Mouse (Mus musculus) embryonic facial prominence, embryonic 11.5 days (tissue): ENCODE measurements around the gene Tyrobp. TPM values are rescaled to one million over a fixed set of nuclear protein-coding genes. Genes with fewer than 3 reads are reported as not detected.

Source experiments
- ATAC-seq: fragments of 200-750 bp; cut with Nextera tagmentation; replicated peaks from 2 replicates; pipeline ENCODE4 v1.8.0; 2017; ENCODE audit warnings: low read depth; ENCODE audit not compliant: insufficient number of reproducible peaks, low FRiP score, low TSS enrichment
- DNase-seq: peaks from one replicate; pipeline ENCODE4 v3.0.0-alpha.2; 2015; ENCODE audit warnings: low spot score
- H3K27ac ChIP-seq: fragments of 300-500 bp; sonication (generic); replicated peaks from 2 replicates; pipeline ENCODE4 v1.5.1; 2014; ENCODE audit warnings: mild to moderate bottlenecking, low read depth, low read length, control low read depth
- H3K27me3 ChIP-seq: fragments of 300-500 bp; sonication (generic); 2 replicates; pipeline ENCODE4 v1.6.1; 2014; ENCODE audit warnings: mild to moderate bottlenecking, low read length, moderate library complexity, mixed read lengths; ENCODE audit not compliant: control insufficient read depth, insufficient read depth
- H3K36me3 ChIP-seq: fragments of 300-500 bp; sonication (generic); replicated peaks from 2 replicates; pipeline ENCODE4 v1.6.1; 2014; ENCODE audit warnings: low read depth, mild to moderate bottlenecking, low read length, moderate library complexity, mixed read lengths; ENCODE audit not compliant: control insufficient read depth, insufficient read depth
- H3K4me1 ChIP-seq: fragments of 300-500 bp; sonication (generic); 2 replicates; pipeline ENCODE4 v1.6.1; 2014; ENCODE audit warnings: low read length, mixed read lengths; ENCODE audit not compliant: control insufficient read depth, insufficient read depth
- H3K4me2 ChIP-seq: fragments of 300-500 bp; sonication (generic); 2 replicates; pipeline ENCODE4 v1.6.1; 2014; ENCODE audit warnings: low read depth, mild to moderate bottlenecking, control low read depth, low read length, moderate library complexity
- H3K4me3 ChIP-seq: fragments of 300-500 bp; sonication (generic); 2 replicates; pipeline ENCODE4 v1.5.1; 2014; ENCODE audit warnings: low read depth, low read length, control low read depth
- H3K9ac ChIP-seq: fragments of 300-500 bp; sonication (generic); replicated peaks from 2 replicates; pipeline ENCODE4 v1.6.1; 2014; ENCODE audit warnings: mild to moderate bottlenecking, control low read depth, low read length
- H3K9me3 ChIP-seq: fragments of 300-500 bp; sonication (generic); replicated peaks from 2 replicates; pipeline ENCODE4 v1.6.1; 2016; ENCODE audit warnings: mild to moderate bottlenecking, low read length, inconsistent platforms, mixed read lengths; ENCODE audit not compliant: control insufficient read depth
- WGBS: fragments of 180-500 bp; shearing (Covaris S2); extraction: QIAGEN DNeasy Blood & Tissue Kit; methylation state at CpG from one replicate; pipeline ENCODE4 v1.1.7; 2014; 5-methylcytosine and 5-hydroxymethylcytosine counted together
- polyA plus RNA-seq: library from polyadenylated mRNA; unstranded; fragments of >200 nt; fragmentation: Nextera tagmentation; extraction: Ambion mirVana; gene quantifications from 2 replicates; pipeline ENCODE4 v1.2.1, GENCODE M21; 2014

Tyrobp gene
- polyA plus RNA-seq, 1 experiment from 2014 or later, result 17.9 TPM

- Histone ChIP-seq H3K4me1 (no peaks in the 10 kb centered on the region), H3K27ac (no peak overlapping the region), H3K9ac (no peak overlapping the region), H3K36me3 (no peaks in the 10 kb centered on the region), H3K27me3 (no peaks in the 10 kb centered on the region), H3K9me3 (no peaks in the 10 kb centered on the region), H3K4me2 (no peak overlapping the region), H3K4me3 (no peak overlapping the region)
- WGBS, result 41% methylated on average over 2 of the region's 2 CpGs
- ATAC-seq (no peak), DNase-seq (no peak)
These were observed 18.7 kb upstream of the Tyrobp start for GRCm38 (mm10) chr7:30394871-30395270.

GRCm38 (mm10) chr7:30399671-30400070, 13.9 kb upstream of the Tyrobp start:
- WGBS, result 59% methylated on average over 7 of the region's 7 CpGs
- Histone ChIP-seq H3K4me2 (no peak overlapping the region), H3K9ac (no peak overlapping the region), H3K36me3 (no peaks in the 10 kb centered on the region), H3K27ac (no peak overlapping the region), H3K9me3 (no peaks in the 10 kb centered on the region), H3K27me3 (no peaks in the 10 kb centered on the region), H3K4me3 (no peak overlapping the region), H3K4me1 (no peaks in the 10 kb centered on the region)
- ATAC-seq (no peak), DNase-seq (no peak)

GRCm38 (mm10) chr7:30402343-30402742, 11.2 kb upstream of the Tyrobp start:
- DNase-seq (no peak), ATAC-seq (no peak)
- no peaks in the 10 kb centered on the region for H3K4me1 ChIP-seq
- no peak overlapping the region for H3K4me3 ChIP-seq
- no peak overlapping the region for H3K27ac ChIP-seq
- 72% methylated on average over 4 of the region's 4 CpGs for WGBS
- H3K36me3 ChIP-seq, result no peaks in the 10 kb centered on the region
- no peak overlapping the region for H3K9ac ChIP-seq
- H3K9me3 ChIP-seq, result no peaks in the 10 kb centered on the region
- no peaks in the 10 kb centered on the region for H3K27me3 ChIP-seq
- no peak overlapping the region for H3K4me2 ChIP-seq

GRCm38 (mm10) chr7:30408639-30409038, 4.9 kb upstream of the Tyrobp start:
- Histone ChIP-seq H3K4me1 (no peaks in the 10 kb centered on the region), H3K4me3 (no peak overlapping the region), H3K27ac (no peak overlapping the region), H3K27me3 (no peaks in the 10 kb centered on the region), H3K9ac (no peak overlapping the region), H3K9me3 (no peaks in the 10 kb centered on the region), H3K36me3 (no peaks in the 10 kb centered on the region), H3K4me2 (no peak overlapping the region)
- DNase-seq (no peak), ATAC-seq (no peak)
- 77% methylated on average over 3 of the region's 3 CpGs for WGBS

GRCm38 (mm10) chr7:30409789-30410188, 3.8 kb upstream of the Tyrobp start:
- Histone ChIP-seq H3K9me3 (no peaks in the 10 kb centered on the region), H3K4me3 (no peak overlapping the region), H3K4me2 (no peak overlapping the region), H3K36me3 (no peaks in the 10 kb centered on the region), H3K27ac (no peak overlapping the region), H3K4me1 (no peaks in the 10 kb centered on the region), H3K27me3 (no peaks in the 10 kb centered on the region), H3K9ac (no peak overlapping the region)
- ATAC-seq, result no peak
- no peak for DNase-seq
- WGBS, result 74% methylated on average over 2 of the region's 2 CpGs

- 74% methylated on average over 3 of the region's 3 CpGs for WGBS
- Histone ChIP-seq H3K4me1 (no peaks in the 10 kb centered on the region), H3K9me3 (no peaks in the 10 kb centered on the region), H3K9ac (no peak overlapping the region), H3K36me3 (no peaks in the 10 kb centered on the region), H3K27me3 (no peaks in the 10 kb centered on the region), H3K4me3 (no peak overlapping the region), H3K4me2 (no peak overlapping the region), H3K27ac (no peak overlapping the region)
- no peak for DNase-seq
- ATAC-seq, result no peak
These were observed 2.5 kb upstream of the Tyrobp start for GRCm38 (mm10) chr7:30411023-30411422.

- H3K9ac ChIP-seq, result no peak overlapping the region
- H3K27ac ChIP-seq, result no peak overlapping the region
- H3K4me2 ChIP-seq, result no peak overlapping the region
- no peaks in the 10 kb centered on the region for H3K4me1 ChIP-seq
- no peak for DNase-seq
- no peaks in the 10 kb centered on the region for H3K27me3 ChIP-seq
- no peaks in the 10 kb centered on the region for H3K36me3 ChIP-seq
- no peak for ATAC-seq
- WGBS, result 59% methylated on average over 4 of the region's 4 CpGs
- H3K4me3 ChIP-seq, result no peak overlapping the region
- H3K9me3 ChIP-seq, result no peaks in the 10 kb centered on the region
These were observed 819 bp upstream of the Tyrobp start for GRCm38 (mm10) chr7:30412735-30413147.

- no peaks in the 10 kb centered on the region for H3K36me3 ChIP-seq
- no peak overlapping the region for H3K27ac ChIP-seq
- no peak overlapping the region for H3K4me2 ChIP-seq
- no peak overlapping the region for H3K4me3 ChIP-seq
- no peak for ATAC-seq
- H3K9ac ChIP-seq, result no peak overlapping the region
- 79% methylated on average over 9 of the region's 9 CpGs for WGBS
- no peak for DNase-seq
- H3K4me1 ChIP-seq, result peaks cover 3% of the 10 kb centered on the region; the same call in 1 of the 2 replicates
- H3K27me3 ChIP-seq, result peaks cover 3% of the 10 kb centered on the region; the same call in 1 of the 2 replicates
- no peaks in the 10 kb centered on the region for H3K9me3 ChIP-seq
These were observed 4.3 kb downstream of the Tyrobp start for GRCm38 (mm10) chr7:30417856-30418255.
